Mouse (Mus musculus): ENCODE data around the gene Nmrk2. TPM values are rescaled to one million over a fixed set of nuclear protein-coding genes. Genes with fewer than 3 reads are reported as not detected.

Nmrk2 gene
- total and polyA plus RNA-seq, 3 experiments, result not detected

DNA sequence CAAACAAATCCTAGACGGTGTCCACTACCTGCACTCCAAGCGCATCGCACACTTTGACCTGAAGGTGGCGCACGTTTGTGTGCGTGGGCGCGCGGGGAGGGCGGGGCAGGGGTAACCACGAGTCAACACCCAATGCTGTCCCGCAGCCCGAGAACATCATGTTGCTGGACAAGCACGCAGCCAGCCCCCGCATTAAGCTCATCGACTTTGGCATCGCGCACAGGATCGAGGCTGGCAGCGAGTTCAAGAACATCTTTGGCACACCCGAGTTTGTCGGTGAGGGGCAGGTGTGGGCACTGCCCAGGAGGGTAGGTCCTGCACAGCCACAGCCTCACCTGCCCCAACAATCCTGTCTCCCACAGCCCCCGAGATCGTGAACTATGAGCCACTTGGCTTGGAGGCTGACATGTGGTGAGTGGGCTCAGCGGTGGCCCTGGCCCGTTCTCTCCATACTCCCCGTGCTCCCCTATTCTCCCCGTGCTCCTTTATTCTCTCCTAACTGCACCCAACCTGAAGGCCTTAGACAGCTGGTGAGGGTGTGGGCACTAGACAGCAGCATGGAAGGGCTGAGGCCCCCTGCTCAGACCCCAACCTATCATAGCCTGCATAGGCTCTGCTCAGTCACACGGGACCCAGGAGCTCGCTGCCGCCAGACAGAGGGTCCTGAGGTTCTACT, 11.5 kb downstream of the Nmrk2 start:
- DNase-seq (ENCODE audit: extremely low read depth), result no peak
- H3K4me2 ChIP-seq (ENCODE audit: insufficient read depth, low read depth, poor library complexity, severe bottlenecking), result no peak overlapping the region
- in situ Hi-C loops (cut with MboI; ENCODE audit: low pct_ligation_motif_present, low pct_unique_long_range_greater_than_20kb, low sequenced_read_pairs) (loop anchor here (10.0 kb wide), 1 partner anchor 164 kb away; the partner anchor contains the start of genes Hmg20b and Mfsd12), dilution Hi-C loops (cut with MboI; ENCODE audit: extremely low pct_ligation_motif_present, extremely low pct_unique_long_range_greater_than_20kb, low sequenced_read_pairs) (no loop called here)
- H3K79me2 ChIP-seq (replicated peaks; ENCODE audit: control insufficient read depth, extremely low read depth, insufficient read depth, poor library complexity, severe bottlenecking), result no peaks in the 10 kb centered on the region
- peaks cover 30 to 53% of the 10 kb centered on the region in 2 experiments for H3K36me3 ChIP-seq (replicated peaks in 1 of 2; ENCODE audit: control insufficient read depth in 1 of 2, insufficient read depth in 1 of 2, low read length in 1 of 2)
- no peak overlapping the region for H3K9ac ChIP-seq (ENCODE audit: insufficient read depth, low read depth)
- H3K4me3 ChIP-seq (replicated peaks in 1 of 3; ENCODE audit: low read depth in 2 of 3, low read length in 2 of 3, poor library complexity in 1 of 3), result no peak overlapping the region
- H3K27me3 ChIP-seq (replicated peaks), result peaks cover 2% of the 10 kb centered on the region
- no peak for TF ChIP-seq MYC (IDR thresholded peaks at IDR 0.05; ENCODE audit: low read depth, low read length)
- TF ChIP-seq CTCF (conservative IDR thresholded peaks at IDR 0.05 in 1 of 2, IDR thresholded peaks at IDR 0.05 in 1 of 2; ENCODE audit: low read depth in 2 of 2, low read length in 2 of 2), result peak; percentile 10 to 37; a peak in 2 of 4 replicates
- no peak for TF ChIP-seq IRF4 (IDR thresholded peaks at IDR 0.05; ENCODE audit: low read depth, low read length)
- H3K4me1 ChIP-seq (ENCODE audit: control insufficient read depth in 1 of 2, insufficient read depth in 2 of 2), result peaks cover 19 to 40% of the 10 kb centered on the region in 2 experiments
- no peaks in the 10 kb centered on the region for H3K9me3 ChIP-seq (replicated peaks; ENCODE audit: low read length)
- H3K27ac ChIP-seq (ENCODE audit: insufficient read depth, low read depth), result no peak overlapping the region

DNA sequence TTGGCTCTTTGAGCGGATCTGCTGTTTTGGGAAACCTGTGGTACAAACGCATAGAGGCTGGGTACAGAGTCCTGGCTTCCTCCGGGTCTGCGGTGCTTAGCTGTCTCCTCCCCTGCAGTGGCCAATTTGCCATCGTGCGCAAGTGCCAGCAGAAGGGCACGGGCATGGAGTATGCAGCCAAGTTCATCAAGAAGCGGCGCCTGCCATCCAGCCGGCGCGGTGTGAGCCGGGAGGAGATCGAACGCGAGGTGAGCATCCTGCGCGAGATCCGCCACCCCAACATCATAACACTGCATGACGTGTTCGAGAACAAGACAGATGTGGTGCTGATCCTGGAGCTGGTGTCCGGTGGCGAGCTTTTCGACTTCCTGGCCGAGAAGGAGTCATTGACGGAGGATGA, 12.0 kb downstream of the Nmrk2 start:
- in situ Hi-C loops (cut with MboI; ENCODE audit: low pct_ligation_motif_present, low pct_unique_long_range_greater_than_20kb, low sequenced_read_pairs) (loop anchor here (10.0 kb wide), 1 partner anchor 165 kb away; the partner anchor contains the start of genes Hmg20b and Mfsd12), dilution Hi-C loops (cut with MboI; ENCODE audit: extremely low pct_ligation_motif_present, extremely low pct_unique_long_range_greater_than_20kb, low sequenced_read_pairs) (no loop called here)
- Histone ChIP-seq H3K4me3 (replicated peaks in 1 of 3; ENCODE audit: low read depth in 2 of 3, low read length in 2 of 3, poor library complexity in 1 of 3) (no peak overlapping the region), H3K4me1 (ENCODE audit: control insufficient read depth in 1 of 2, insufficient read depth in 2 of 2) (peaks cover 14 to 34% of the 10 kb centered on the region in 2 experiments), H3K79me2 (replicated peaks; ENCODE audit: control insufficient read depth, extremely low read depth, insufficient read depth, poor library complexity, severe bottlenecking) (no peaks in the 10 kb centered on the region), H3K4me2 (ENCODE audit: insufficient read depth, low read depth, poor library complexity, severe bottlenecking) (no peak overlapping the region), H3K36me3 (replicated peaks in 1 of 2; ENCODE audit: control insufficient read depth in 1 of 2, insufficient read depth in 1 of 2, low read length in 1 of 2) (peaks cover 35 to 58% of the 10 kb centered on the region in 2 experiments), H3K27me3 (replicated peaks) (peaks cover 2% of the 10 kb centered on the region), H3K27ac (ENCODE audit: insufficient read depth, low read depth) (no peak overlapping the region), H3K9ac (ENCODE audit: insufficient read depth, low read depth) (no peak overlapping the region), H3K9me3 (replicated peaks; ENCODE audit: low read length) (no peaks in the 10 kb centered on the region)
- DNase-seq (ENCODE audit: extremely low read depth), result no peak
- TF ChIP-seq MAZ (IDR thresholded peaks at IDR 0.05; ENCODE audit: low read depth, low read length) (no peak), EP300 (IDR thresholded peaks at IDR 0.05; ENCODE audit: low read length) (no peak), ELF1 (IDR thresholded peaks at IDR 0.05; ENCODE audit: low read depth, low read length) (no peak)

DNA sequence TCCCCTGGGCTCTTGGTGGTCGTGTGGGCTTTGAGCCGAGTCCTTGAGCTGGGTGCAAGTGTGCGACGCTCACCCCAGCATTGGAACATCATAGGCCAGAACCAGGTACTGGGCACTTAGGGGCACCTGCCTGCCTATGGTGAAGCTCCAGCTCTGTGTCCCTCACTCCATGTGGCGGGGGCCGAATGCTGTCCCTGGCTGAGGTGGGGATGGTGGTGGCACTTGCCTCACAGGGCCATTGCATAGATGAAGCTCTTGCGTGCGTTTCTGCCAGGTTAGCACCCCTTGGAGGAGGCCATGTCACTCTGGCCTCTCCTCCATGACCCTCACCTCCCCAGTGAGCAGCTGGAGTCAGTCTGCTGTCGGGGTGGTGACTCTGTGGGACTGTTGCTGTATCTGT, 14.7 kb downstream of the Nmrk2 start:
- H3K36me3 ChIP-seq (replicated peaks in 1 of 2; ENCODE audit: control insufficient read depth in 1 of 2, insufficient read depth in 1 of 2, low read length in 1 of 2), result peaks cover 41 to 73% of the 10 kb centered on the region in 2 experiments
- TF ChIP-seq CHD1 (IDR thresholded peaks at IDR 0.05; ENCODE audit: low read depth, low read length), result no peak
- TF ChIP-seq GABPA (IDR thresholded peaks at IDR 0.05; ENCODE audit: insufficient replicate concordance, low read depth, low read length), result no peak
- no peak for TF ChIP-seq ZNF384 (IDR thresholded peaks at IDR 0.05; ENCODE audit: low read depth, low read length)
- TF ChIP-seq BHLHE40 (IDR thresholded peaks at IDR 0.05; ENCODE audit: low read depth, low read length), result no peak
- TF ChIP-seq ZKSCAN1 (IDR thresholded peaks at IDR 0.05; ENCODE audit: borderline replicate concordance, low read depth, low read length), result no peak
- no peak for TF ChIP-seq TCF12 (IDR thresholded peaks at IDR 0.05; ENCODE audit: low read depth, low read length)
- TF ChIP-seq NELFE (IDR thresholded peaks at IDR 0.05; ENCODE audit: low read depth, low read length), result no peak
- TF ChIP-seq ZMIZ1 (IDR thresholded peaks at IDR 0.05; ENCODE audit: low read depth, low read length), result no peak
- TF ChIP-seq CTCF (conservative IDR thresholded peaks at IDR 0.05 in 1 of 2, IDR thresholded peaks at IDR 0.05 in 1 of 2; ENCODE audit: low read depth in 2 of 2, low read length in 2 of 2), result no peak
- TF ChIP-seq JUND (conservative IDR thresholded peaks at IDR 0.05; ENCODE audit: low read depth, low read length), result no peak
- no peak for TF ChIP-seq RCOR1 (conservative IDR thresholded peaks at IDR 0.05; ENCODE audit: low read depth, low read length)
- TF ChIP-seq MEF2A (IDR thresholded peaks at IDR 0.05; ENCODE audit: borderline replicate concordance, low read depth, low read length), result no peak
- no peak for TF ChIP-seq E2F4 (IDR thresholded peaks at IDR 0.05; ENCODE audit: insufficient replicate concordance, low read depth, low read length)
- no peak for TF ChIP-seq MAX (IDR thresholded peaks at IDR 0.05; ENCODE audit: low read length)
- TF ChIP-seq POLR2A (IDR thresholded peaks at IDR 0.05; ENCODE audit: low read depth, low read length), result no peak
- no peak for TF ChIP-seq TBP (conservative IDR thresholded peaks at IDR 0.05; ENCODE audit: low read depth, low read length)
- no peak for TF ChIP-seq CHD2 (IDR thresholded peaks at IDR 0.05; ENCODE audit: low read length)
- no peak overlapping the region for H3K4me2 ChIP-seq (ENCODE audit: insufficient read depth, low read depth, poor library complexity, severe bottlenecking)
- H3K79me2 ChIP-seq (replicated peaks; ENCODE audit: control insufficient read depth, extremely low read depth, insufficient read depth, poor library complexity, severe bottlenecking), result 0 out of 2 replicates have a peak, but pooled peaks cover 3% of the 10 kb centered on the region
- dilution Hi-C loops (cut with MboI; ENCODE audit: extremely low pct_ligation_motif_present, extremely low pct_unique_long_range_greater_than_20kb, low sequenced_read_pairs), result no loop called here
- H3K27ac ChIP-seq (ENCODE audit: insufficient read depth, low read depth), result no peak overlapping the region
- no peak overlapping the region for H3K9ac ChIP-seq (ENCODE audit: insufficient read depth, low read depth)
- in situ Hi-C loops (cut with MboI; ENCODE audit: low pct_ligation_motif_present, low pct_unique_long_range_greater_than_20kb, low sequenced_read_pairs), result no loop called here
- peaks cover 10 to 29% of the 10 kb centered on the region in 2 experiments for H3K4me1 ChIP-seq (ENCODE audit: control insufficient read depth in 1 of 2, insufficient read depth in 2 of 2)
- DNase-seq (ENCODE audit: extremely low read depth), result no peak
- no peaks in the 10 kb centered on the region for H3K9me3 ChIP-seq (replicated peaks; ENCODE audit: low read length)
- no peak overlapping the region for H3K4me3 ChIP-seq (replicated peaks in 1 of 3; ENCODE audit: low read depth in 2 of 3, low read length in 2 of 3, poor library complexity in 1 of 3)
- no peaks in the 10 kb centered on the region for H3K27me3 ChIP-seq (replicated peaks)
